Mouse (Mus musculus) neutrophil, adult 65 days (primary cell): ENCODE results near the gene Igbp1. TPM values are rescaled to one million over a fixed set of nuclear protein-coding genes. Genes with fewer than 3 reads are reported as not detected.

Experiments
- total RNA-seq: library from RNA; stranded (reverse); gene quantifications from 2 replicates; pipeline ENCODE4 v1.2.4, GENCODE M21; 2023

Gene Igbp1
- 33.3 and 35.8 TPM in 2 replicates for total RNA-seq

GRCm38 (mm10) chrX:100494068-100494978, at the start of gene Igbp1:
Igbp1 (plus strand) TSS chrX:100494291.

GRCm38 (mm10) chrX:100524471-100524870, 30.4 kb downstream of the Igbp1 start, which contains the start of gene Dgat2l6:
Dgat2l6 (plus strand) TSS chrX:100524838.

Other genes starting within 250 kb of the Igbp1 start
- gene Otud6a, start 65.3 kb upstream of the Igbp1 start, total RNA-seq: not detected in 2 replicates
- not detected in 2 replicates for gene Awat2, start 51.6 kb upstream of the Igbp1 start, total RNA-seq
- 0.16 TPM in 1 of 2 replicates, not detected in the other for gene Dgat2l6, start 30.5 kb downstream of the Igbp1 start, total RNA-seq
- not detected in 2 replicates for gene Awat1, start 78.0 kb downstream of the Igbp1 start, total RNA-seq
- gene P2ry4, start 100.6 kb downstream of the Igbp1 start, total RNA-seq: not detected in 2 replicates
- gene Arr3, start 111.2 kb downstream of the Igbp1 start, total RNA-seq: not detected in 2 replicates
- 19.2 and 22.7 TPM in 2 replicates for gene Kif4, start 131.4 kb downstream of the Igbp1 start, total RNA-seq
- gene Pdzd11, start 132.3 kb downstream of the Igbp1 start, total RNA-seq: 19.7 and 20.8 TPM in 2 replicates
- gene Gdpd2, start 235.6 kb downstream of the Igbp1 start, total RNA-seq: 0.32 and 0.45 TPM in 2 replicates